Mouse (Mus musculus): ENCODE results near the gene Macf1.

- no peak for TF ChIP-seq CTCF (IDR thresholded peaks at IDR 0.05; ENCODE audit: extremely low read depth, insufficient read length, insufficient replicate concordance, low read depth, low read length)
- TF ChIP-seq POLR2A (IDR thresholded peaks at IDR 0.05; ENCODE audit: low read depth, low read length): no peak
Measured at GRCm38 (mm10) chr4:123611940-123612339, 72.2 kb downstream of the Macf1 start.
